Mouse (Mus musculus): ENCODE results near the gene Lrmda. TPM values are rescaled to one million over a fixed set of nuclear protein-coding genes. Genes with fewer than 3 reads are reported as not detected.

Lrmda gene
- total RNA-seq, 2 experiments from 2014 or later, result 3.6 to 4.9 TPM

DNA sequence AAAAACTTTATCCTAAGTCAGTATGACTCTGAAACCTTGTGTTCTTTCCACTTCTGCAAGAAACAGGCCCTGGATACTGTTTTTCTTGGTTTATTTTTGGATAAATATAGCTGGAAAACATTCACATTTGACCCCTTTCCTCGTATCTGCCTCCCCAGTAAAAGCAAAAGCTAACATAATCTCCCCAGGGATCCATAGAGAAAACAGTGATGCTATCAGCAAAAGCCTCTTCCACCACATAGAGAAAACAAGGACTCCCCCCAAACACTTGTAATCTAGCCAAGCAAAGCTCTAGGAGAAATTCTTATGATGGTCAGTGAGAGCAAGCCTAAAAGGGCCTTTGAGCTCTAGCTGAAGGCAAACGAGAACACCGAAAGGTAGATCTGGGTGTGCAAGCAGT lies 309.7 kb downstream of the Lrmda start:
- no peak for DNase-seq

DNA sequence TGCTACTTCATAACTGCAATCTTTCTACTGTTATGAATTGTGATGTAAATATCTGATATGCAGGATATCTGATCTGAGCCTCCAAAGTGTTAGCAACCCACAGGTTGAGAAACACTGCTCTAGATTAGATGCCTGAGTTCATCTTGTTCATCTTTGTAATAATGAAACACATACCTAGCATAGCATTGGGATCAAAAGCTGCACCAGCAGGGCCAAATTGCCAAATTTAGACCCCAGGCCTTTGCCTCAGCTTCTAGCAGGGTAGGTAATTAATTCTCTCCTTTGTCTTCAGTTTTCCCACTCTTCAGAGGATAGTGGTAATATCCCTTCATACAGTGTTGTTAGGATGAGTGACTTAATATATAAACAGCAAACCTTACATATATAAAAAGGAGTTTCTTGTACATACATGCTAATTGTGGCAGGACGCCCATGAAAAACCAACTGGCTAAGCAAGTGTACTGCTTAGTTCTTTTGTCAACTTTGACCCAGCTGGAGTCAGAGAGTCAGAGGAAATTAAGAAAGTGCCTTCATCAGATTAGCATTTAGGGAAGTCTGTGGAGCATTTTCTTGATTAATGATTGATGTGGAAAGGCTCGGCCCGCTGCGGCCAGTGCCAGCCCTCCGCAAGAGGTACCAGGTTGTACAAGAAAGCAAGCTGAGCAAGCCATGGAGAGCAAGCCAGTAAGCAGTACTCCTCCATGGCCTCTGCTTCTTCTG lies 315.7 kb downstream of the Lrmda start:
- DNase-seq, result no peak

DNA sequence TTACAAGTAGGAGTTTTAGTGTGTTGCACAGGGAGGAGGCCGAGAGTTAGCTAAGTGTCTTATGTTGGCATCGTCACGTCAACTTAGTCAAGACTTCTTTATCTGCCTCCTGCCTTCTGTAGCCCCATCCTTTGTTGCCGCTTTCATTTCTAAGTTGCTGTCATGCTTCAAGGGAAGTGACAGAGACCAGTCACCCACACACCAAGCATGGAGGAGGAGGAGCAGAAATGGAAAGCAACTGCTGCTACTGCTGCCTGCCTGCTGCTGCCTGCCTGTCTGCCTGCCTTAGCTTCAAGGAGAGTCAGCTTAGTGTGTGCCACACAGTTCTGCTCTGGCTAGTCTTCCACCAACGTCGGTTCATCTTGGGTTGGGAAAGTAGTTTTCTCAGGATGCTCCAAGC lies 319.7 kb downstream of the Lrmda start:
- no peak for DNase-seq

DNA sequence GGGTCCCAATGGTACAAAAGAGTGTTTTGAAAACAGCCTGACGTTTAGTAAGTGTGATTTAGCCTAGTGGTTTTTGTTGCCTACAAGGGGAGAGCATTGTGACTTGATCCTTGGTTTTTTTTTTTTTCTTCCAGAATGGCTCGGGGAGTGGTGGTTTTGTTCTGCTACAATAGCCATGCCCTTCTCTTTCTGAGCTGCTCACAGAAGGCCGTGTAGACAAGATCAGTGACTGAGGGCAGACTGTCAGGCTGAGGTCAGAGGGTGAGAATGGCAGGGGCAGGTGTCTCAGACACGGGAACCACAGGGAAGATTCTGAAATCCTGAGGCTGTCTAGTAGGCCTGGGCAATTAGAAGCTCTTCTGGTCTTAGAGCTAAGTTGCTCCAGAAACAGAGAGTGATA lies 323.8 kb downstream of the Lrmda start:
- DNase-seq, result no peak

DNA sequence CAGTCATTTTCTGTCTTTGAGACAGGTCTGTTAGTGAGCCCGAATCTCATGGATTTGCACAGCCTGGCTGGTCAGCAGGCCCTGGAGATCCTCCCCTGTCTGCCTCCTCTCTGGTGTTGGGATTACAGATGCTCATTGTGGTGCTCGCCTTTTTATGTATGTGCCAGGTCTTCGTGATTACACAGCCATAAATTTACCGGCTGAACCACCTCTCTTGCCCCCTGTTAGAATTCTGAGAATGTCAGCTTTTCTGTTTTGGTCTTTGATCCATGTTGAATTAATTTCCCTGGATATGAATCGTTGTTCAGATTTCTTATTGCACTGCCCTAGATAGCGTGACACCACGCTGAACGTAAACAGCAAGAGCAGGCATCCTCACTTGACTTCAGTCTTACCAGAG lies 325.7 kb downstream of the Lrmda start:
- no peak for DNase-seq

DNA sequence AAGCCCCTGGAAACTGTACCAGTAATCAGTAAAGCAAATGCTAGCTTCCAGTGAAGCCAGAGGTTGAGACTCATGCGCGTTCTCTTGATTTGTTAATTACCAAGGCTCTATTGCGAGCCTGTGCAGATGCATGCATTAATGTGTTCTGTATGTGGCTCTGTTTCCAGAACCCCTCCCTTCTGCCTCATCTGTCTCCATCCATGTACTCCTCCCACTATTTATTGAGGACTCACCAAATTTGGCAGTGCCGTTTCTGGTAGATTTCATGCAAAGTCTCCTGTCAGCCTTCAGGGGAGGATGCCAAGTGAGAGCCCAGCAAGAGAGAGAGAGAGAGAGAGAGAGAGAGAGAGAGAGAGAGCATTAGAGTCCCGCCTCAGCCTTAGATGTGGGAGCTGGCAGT lies 334.1 kb downstream of the Lrmda start:
- DNase-seq, result no peak

DNA sequence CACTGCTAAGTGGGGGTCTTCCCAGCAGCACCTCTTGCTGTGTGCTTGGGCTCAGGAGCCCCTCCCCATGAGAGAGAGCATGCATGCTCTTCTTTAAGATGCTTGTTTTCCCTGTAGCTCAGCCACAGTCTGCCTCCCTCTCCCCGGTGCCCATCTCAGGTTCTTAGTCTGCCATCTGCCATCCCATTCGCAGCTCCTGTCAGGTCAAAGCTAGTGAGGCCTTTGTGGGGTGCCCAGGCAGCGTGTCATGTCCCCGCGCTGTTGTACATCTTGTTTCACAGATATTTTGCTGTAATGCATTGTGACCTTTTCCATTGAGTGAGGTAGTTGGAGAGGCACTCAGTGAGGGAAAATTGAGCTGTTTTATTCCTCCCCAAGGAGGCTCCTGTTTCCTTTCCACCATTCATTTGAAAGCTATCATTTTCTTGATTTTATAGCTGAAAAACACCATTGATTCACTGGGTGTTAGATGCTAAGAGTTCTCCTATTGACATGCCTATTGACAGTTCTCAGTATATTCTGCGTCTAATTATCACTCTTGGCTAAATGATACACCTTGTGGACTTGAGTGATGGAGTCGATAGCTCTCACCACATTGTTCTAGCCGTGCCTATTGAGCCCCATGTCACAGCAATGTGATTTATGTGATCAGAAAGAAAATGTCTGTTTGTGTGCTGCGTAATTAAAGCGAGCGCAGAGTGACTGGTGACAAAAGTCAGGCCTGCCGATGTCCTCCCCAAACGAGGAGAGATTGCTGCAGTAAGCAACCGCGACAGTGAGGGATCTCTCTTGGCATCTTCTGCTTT lies 335.5 kb downstream of the Lrmda start:
- DNase-seq, result no peak

DNA sequence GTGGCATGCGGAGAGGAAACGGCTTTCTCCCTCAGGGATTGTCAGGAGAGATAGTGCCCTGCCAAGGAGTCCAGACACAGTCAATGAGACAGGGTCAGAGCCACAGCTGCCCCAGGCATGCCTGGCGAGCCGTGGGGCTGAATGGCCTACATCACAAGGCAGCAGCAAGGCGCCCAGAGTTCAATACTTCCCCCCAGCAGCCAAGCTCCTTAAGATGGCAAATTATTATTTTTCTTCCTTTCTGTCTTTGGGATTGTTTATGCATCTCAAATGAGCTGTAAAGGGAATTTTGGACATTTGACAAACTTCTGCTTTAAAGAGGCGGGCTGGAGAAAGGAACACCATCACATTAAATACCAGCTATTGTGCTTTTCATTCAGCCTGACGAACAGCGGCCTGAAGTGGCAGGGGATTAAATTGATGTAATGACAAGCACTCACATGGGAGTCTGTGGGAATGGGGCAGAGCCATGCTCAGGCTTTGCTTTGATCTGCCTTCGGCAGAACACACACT lies 338.5 kb downstream of the Lrmda start:
- no peak for DNase-seq

DNA sequence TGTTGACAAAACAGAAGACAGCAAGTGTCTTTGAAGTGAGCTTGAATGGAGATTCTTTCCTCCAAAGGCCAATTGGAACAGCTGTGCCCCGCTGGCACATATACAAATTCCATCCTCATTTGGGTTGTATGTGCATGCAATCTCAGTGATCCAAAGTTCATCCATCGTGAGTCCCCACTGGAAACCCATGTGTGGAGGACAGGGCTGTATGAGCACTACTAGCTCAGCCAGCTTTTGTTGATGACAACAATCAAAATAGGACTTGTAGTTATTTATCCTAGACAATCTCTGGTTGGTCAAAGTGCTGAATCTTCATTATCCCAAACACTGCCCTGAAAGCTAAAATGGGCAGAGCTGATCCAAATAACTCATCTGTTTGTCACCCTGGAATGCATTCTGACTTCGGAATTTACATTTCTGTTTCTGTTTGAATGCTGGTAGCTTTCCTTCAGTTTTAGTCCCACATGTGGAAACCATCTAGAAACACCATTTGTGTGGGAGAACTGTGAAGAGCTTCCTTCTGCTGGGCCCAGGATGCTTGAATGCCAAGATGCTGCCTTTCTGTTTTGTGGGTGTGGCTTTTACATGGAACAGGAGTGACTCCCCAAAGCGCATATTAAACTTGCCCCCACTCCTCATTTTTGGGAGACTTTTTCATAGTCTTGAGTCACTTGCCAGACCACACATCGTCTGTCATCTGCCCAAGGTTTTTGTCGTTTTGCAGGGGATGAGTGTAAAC lies 344.7 kb downstream of the Lrmda start:
- DNase-seq, result no peak

DNA sequence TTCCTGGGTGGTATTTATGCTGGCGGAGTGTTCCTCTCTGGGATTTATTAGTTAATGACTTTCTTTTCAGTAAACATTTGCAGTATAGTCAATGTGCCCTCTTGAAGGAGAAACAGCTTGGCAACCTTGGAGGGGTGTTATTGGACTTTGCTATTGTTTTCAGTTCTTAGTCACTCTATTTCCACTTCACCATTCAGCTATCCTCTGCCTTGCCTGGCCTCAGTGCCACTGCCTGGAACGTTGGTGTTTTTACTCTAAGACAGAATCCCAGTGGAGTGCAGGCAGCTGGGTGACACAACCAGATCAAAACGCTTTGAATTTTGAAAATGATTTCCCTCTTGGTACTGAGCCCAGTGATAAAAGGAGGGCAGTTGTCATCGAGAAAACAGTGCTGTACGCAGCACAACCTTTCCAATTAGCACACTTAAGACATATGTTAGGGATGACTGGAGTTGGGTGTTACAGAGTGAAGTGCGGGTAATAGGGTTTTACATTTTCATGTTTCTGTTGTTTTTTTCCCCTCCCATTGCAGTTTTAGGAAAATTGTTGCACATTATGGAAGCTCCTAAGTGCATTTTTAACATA lies 345.4 kb downstream of the Lrmda start:
- no peak for DNase-seq

DNA sequence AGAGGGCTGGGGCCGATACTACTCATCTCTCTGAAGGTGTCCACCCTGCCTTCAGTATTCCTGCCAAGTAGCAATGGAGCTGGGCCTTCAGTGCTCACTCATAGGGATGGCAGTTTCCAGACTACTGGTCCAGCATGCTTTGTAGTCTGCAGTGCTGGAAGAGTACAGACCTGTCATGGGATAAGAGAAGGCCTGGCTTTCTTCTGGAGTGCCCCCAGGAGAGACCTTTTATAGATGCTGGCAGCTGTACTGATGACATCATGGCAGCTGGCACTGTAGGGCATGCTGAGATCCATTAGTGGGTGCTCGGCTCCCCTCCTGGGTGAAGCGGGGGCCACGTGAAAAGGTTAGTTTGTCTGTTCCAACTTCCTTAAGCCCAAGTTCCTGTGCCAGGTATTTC lies 348.1 kb downstream of the Lrmda start:
- peak; percentile 7 for DNase-seq

DNA sequence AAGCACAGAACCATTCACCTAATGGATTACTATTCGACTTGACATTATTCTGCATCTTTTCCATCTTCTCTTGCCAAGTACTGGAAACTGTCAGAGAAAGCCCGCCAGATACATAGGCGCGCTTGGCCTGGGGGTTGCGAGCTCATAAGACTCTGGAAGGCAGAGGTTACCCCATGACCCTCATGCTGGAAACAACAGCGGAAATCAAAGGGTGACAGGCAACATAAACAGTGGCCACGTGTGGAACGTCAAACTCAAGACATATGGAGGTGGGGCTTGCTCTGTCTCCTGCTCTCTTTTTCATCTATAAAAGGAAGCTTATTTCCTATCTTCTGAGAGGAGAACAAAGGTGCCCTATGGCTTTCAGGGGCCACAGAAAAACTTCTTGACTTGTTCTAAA lies 351.6 kb downstream of the Lrmda start:
- no peak for DNase-seq

DNA sequence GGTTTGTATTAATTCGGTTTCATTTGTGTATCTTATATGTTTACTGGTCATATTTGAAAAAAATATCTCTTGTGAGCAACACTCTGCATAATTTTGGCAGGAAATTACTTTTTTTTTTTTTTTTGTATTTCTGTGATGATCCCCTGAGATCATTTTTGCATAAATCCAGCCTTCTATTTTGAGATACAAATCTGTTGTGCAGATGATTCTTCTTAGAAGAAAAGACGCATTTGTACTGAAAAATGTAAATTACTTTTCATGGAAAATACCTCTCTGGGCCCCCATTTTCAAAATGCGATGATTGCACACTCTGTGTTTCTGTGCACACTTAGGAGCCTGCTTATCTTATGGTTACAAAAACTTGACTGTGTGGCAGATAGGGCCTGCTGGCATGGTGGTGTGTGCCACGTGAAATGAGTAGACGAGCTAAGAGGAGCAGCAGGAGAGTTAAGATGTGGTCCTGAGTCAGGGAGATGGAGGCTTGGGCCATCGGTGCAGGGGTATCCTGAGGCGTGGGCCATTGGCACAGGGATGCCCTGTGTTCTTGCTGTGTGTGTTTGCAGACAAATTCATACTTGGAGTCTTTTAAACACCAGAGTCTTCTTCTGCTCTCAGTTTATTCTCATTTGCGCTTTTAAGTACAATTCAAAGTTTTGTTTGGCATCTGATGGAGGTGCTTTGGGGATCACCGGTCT lies 353.3 kb downstream of the Lrmda start:
- DNase-seq, result no peak

DNA sequence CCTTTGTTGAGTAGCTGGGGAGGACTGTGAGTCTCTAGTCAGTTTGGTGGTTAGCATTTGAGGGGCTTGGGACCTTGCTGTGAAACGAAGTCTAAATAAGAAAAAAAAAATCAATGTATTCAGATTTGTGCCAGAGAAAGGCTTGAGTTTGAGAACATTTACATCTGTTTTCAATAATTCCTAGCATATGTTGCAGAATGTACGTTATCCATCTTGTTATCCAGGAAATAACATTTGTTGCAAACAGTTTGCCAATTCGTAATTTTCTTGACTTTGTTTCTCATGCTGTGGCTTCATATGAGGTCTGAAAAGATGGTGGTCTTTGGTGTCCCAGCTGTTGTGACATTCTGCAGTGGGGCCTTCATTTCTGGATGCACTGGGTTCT lies 353.8 kb downstream of the Lrmda start:
- DNase-seq, result no peak

DNA sequence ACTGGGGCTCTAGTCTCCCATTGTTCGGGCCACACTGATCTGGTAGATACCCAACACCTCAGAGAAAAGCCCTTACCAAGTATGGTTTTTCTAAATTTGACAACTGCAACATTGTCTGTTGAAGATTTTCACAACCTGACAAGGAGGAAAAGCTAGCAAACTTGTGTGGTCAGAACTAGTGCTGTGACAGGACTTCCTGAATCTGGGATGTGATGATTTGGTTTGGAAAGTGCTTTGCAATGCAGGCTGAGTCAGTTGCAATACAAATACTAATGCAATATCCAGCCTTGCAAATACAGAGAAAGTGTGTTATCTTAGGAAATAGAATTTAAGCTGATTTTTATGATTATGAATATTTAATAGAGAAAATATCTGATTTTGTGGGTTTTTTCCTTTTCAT lies 357.6 kb downstream of the Lrmda start:
- DNase-seq, result no peak

DNA sequence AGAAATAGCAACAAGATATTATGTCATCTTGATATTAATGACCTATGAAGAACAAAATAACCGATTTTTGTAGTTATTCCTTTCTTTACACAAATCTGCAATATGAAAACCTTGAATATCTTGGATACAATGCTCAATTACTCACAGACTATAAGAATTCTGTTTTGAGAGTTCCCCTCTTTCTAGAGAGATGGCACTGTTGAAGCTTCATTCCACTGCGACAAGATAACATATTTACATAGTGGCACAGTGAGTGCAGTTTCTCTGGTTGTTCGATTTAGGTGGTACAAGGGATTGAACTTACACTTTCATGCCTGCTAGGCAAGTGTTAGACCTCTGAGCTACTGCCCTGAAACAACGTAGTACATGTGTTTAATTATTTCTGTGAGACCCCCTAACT lies 362.6 kb downstream of the Lrmda start:
- DNase-seq, result no peak

DNA sequence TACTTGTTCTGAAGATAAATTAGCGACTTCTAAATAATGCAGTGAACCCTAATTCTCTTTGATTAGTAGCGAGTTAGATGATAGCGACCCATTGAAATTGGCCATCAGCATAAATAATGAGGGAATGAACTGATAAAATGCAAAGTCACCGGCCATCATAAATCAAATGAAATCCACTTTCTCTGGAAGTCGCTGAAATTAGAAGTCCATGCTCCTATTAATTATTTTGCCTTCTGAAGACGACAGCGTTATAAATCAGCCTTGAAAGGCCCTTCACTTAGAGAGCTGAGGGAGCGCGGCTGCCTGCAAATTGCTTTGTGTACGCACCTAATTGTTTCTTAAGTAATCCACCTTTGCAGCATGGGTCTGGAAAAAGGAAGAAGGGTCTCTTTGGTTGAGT lies 374.1 kb downstream of the Lrmda start:
- no peak for DNase-seq

DNA sequence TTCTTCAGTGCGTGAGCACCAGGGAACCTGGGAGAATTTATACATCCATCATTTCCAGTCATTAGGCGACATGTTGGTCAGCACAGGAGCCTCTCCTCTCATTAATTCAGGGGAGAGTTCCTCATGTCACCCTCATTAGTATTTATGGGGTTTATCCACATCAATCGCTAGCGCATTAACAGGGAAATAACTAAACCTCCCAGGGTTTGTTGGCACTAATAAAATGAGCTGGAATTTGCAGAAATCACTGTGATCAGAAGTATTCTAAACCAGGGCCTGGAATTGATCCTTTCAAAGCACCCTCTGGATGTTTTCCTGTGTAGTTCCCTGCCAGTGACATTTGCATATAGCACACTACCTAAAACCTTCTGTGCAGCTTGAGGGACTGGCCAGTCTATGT lies 382.9 kb downstream of the Lrmda start:
- DNase-seq, result no peak

DNA sequence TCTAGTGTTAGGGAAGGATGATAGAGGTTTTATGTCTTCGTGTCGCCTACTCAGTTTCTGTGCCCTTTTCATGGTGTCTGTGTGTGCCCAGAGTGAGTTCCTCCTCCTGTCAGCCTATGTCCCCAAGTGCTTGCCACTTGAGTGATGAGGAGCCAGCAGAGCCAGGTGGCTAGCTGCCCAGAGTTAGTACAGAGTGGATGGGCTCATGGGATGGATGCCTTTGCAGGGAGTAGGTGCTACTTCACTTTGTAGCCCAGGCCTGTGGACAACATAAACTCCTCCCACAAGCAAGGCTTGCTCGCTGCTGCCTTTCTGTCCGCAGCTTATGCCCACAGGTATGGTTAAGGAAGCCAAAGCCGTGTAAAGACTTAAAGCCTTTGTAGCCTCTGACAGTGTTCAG lies 387.1 kb downstream of the Lrmda start:
- DNase-seq, result peak; percentile 23

DNA sequence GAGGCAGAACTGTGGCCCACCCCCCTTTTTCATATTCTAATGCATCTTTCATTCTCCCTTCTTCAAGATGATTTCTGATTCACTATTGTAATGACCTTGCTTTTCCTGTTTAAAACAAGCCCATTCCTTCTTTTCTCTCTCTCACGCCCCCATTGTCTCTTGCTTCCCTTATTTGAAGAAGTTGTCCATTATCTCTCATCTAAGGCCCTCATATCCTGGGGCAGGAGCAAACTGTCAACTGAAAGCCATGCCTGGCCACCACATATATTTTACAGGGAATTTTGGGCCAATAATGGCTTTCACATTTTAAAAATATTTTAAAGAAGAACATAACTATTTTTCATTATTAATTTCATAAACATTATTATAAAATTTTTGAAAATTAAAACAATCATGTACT lies 391.3 kb downstream of the Lrmda start:
- no peak for DNase-seq

DNA sequence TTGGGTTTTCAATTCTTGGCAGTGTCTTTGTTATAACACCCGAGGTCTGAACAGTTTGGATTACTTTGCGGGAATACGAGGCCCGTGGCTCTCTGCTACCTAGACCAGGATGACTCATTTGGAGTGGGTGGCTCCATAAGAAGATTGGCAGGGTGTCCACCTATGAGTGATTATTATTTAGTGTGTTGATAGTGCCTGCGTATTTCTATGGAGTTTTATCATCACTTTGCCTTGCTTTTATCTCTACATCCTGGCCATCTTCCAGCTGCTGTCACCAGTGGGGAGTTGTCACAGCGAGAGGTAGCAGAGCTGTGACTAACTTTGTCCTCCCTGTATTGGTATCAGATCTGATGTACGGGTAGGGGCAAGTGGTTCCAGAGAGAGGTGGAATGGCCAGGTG lies 393.7 kb downstream of the Lrmda start:
- no peak for DNase-seq

DNA sequence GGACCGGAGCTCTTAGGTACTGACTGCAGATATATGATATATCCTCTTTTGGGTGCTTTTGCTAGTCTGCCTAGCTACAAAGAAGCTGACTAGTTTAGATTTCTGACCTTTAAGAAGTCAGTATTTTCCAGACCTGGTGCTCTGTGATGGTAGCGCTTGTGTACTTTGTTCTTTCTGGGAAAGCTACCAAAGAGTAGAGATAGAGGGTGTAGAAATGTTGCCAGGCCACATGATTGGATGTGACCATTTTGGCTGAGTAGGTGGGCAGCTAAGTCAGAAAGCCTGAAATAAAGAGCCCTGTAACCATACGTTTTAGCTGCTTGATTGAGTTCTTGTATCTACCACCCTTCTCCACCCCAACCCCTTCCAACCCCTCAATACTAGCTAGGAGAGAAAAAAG lies 398.2 kb downstream of the Lrmda start:
- DNase-seq, result no peak

Measured in adrenal gland, postnatal 10 days (tissue).